15 mouse cellular contexts compared by ENCODE assay signal in genomic region chr11:98730727-98731126, GRCm38 (mm10). TPM values are rescaled to one million over a fixed set of nuclear protein-coding genes. Genes with fewer than 3 reads are reported as not detected.
DNase-seq lines count a peak whose midpoint lies in the region; ATAC-seq and TF ChIP-seq lines count a peak whose summit lies in the region.
"Had no signal": no experiment of that assay in that cellular context is flagged by ENCODE, and none has a peak within 500 bp of the region (broad histone marks: within the 10 kb centered on the region; RNA-seq: fewer than 3 reads in every experiment).

No protein-coding gene starts in this region.

- H3K9ac ChIP-seq in hindbrain, embryonic 16.5 days (ENCODE audit: low read depth, low read length) = no peak overlapping the region
- H3K9ac ChIP-seq in hindbrain, embryonic 12.5 days = no peak overlapping the region
- H3K9ac ChIP-seq in midbrain, embryonic 13.5 days (replicated peaks) = no peak overlapping the region; the same call in 1 of the 2 replicates
- H3K9ac ChIP-seq in midbrain, postnatal 0 days (replicated peaks; ENCODE audit: low read length, poor library complexity, severe bottlenecking) = no peak overlapping the region
- H3K9ac ChIP-seq in stomach, embryonic 16.5 days (ENCODE audit: low read length) = no peak overlapping the region

- 30% methylated on average over 4 of the region's 4 CpGs for WGBS in cerebellum, adult 2 months
- WGBS in hindbrain, embryonic 16.5 days = 67% methylated on average over 4 of the region's 4 CpGs
- WGBS in hindbrain, embryonic 12.5 days = 73% methylated on average over 4 of the region's 4 CpGs
- 67% methylated on average over 4 of the region's 4 CpGs for WGBS in midbrain, embryonic 13.5 days
- WGBS in midbrain, postnatal 0 days = 50% methylated on average over 4 of the region's 4 CpGs
- WGBS in stomach, embryonic 16.5 days = 63% methylated on average over 4 of the region's 4 CpGs

- no peak overlapping the region for H3K4me2 ChIP-seq in hindbrain, embryonic 16.5 days (ENCODE audit: low read length)
- no peak overlapping the region for H3K4me2 ChIP-seq in hindbrain, embryonic 12.5 days (replicated peaks)
- no peak overlapping the region for H3K4me2 ChIP-seq in midbrain, embryonic 13.5 days (replicated peaks)
- H3K4me2 ChIP-seq in midbrain, postnatal 0 days (ENCODE audit: low read depth, low read length, poor library complexity, severe bottlenecking) = no peak overlapping the region
- H3K4me2 ChIP-seq in stomach, embryonic 16.5 days (ENCODE audit: low read depth, low read length) = no peak overlapping the region
- H3K4me2 ChIP-seq: liver, embryonic 11.5 days had no signal

- no peak for DNase-seq in cerebellum, adult 2 months
- no peak for DNase-seq in cerebellum, postnatal 14 days
- DNase-seq in midbrain, postnatal 0 days (ENCODE audit: low spot score) = no peak
- DNase-seq in gastrocnemius, postnatal 14 days = no peak
- DNase-seq: gastrocnemius, postnatal 36 days had no signal

- intact Hi-C loops in gastrocnemius, postnatal 14 days (cut with DNase I; ENCODE audit: low total_unique reads) = no loop called here

- peaks cover 3% of the 10 kb centered on the region for H3K4me1 ChIP-seq in cerebellum, adult 2 months (ENCODE audit: control insufficient read depth, insufficient read depth, low read length)
- H3K4me1 ChIP-seq in hindbrain, embryonic 16.5 days (ENCODE audit: control insufficient read depth, insufficient read depth, low read depth, low read length) = peaks cover 4% of the 10 kb centered on the region
- peaks cover 7% of the 10 kb centered on the region for H3K4me1 ChIP-seq in hindbrain, embryonic 12.5 days
- peaks cover 32% of the 10 kb centered on the region for H3K4me1 ChIP-seq in midbrain, embryonic 13.5 days (replicated peaks)
- 0 out of 2 replicates have a peak, but pooled peaks cover 3% of the 10 kb centered on the region for H3K4me1 ChIP-seq in midbrain, postnatal 0 days (ENCODE audit: insufficient read depth, low read length)
- peaks cover 11% of the 10 kb centered on the region; the same call in 1 of the 2 replicates for H3K4me1 ChIP-seq in stomach, embryonic 16.5 days (ENCODE audit: control insufficient read depth, insufficient read depth, low read length)

- no peak for TF ChIP-seq POLR2A in cerebellum, adult 2 months (IDR thresholded peaks at IDR 0.05; ENCODE audit: borderline replicate concordance, insufficient read depth, low read length)

- no peaks in the 10 kb centered on the region for H3K36me3 ChIP-seq in hindbrain, embryonic 16.5 days (ENCODE audit: control insufficient read depth, insufficient read depth, low read length)
- peaks cover 22% of the 10 kb centered on the region for H3K36me3 ChIP-seq in hindbrain, embryonic 12.5 days
- H3K36me3 ChIP-seq in midbrain, embryonic 13.5 days = peaks cover 19% of the 10 kb centered on the region
- H3K36me3 ChIP-seq in midbrain, postnatal 0 days (ENCODE audit: insufficient read depth, low read length) = peaks cover 3% of the 10 kb centered on the region; the same call in 1 of the 2 replicates
- 0 out of 2 replicates have a peak, but pooled peaks cover 3% of the 10 kb centered on the region for H3K36me3 ChIP-seq in stomach, embryonic 16.5 days (ENCODE audit: control insufficient read depth, insufficient read depth, low read length)

- no peak for ATAC-seq in hindbrain, embryonic 16.5 days
- no peak for ATAC-seq in hindbrain, embryonic 12.5 days (ENCODE audit: low FRiP score)
- ATAC-seq in midbrain, embryonic 13.5 days = no peak
- no peak for ATAC-seq in midbrain, postnatal 0 days (ENCODE audit: low FRiP score)
- ATAC-seq in stomach, embryonic 16.5 days (ENCODE audit: insufficient read depth, low FRiP score) = 0 out of 2 replicates have a peak, but pooled peaks have one; percentile 30
- ATAC-seq: intestine, postnatal 0 days had no signal

- H3K4me3 ChIP-seq in cerebellum, adult 2 months (replicated peaks; ENCODE audit: insufficient read depth, low read depth, low read length) = no peak overlapping the region
- no peak overlapping the region for H3K4me3 ChIP-seq in hindbrain, embryonic 16.5 days (ENCODE audit: low read length)
- no peak overlapping the region for H3K4me3 ChIP-seq in hindbrain, embryonic 12.5 days
- no peak overlapping the region for H3K4me3 ChIP-seq in midbrain, embryonic 13.5 days (replicated peaks)
- no peak overlapping the region for H3K4me3 ChIP-seq in midbrain, postnatal 0 days (ENCODE audit: low read depth, low read length)
- H3K4me3 ChIP-seq in stomach, embryonic 16.5 days (replicated peaks; ENCODE audit: low read length) = no peak overlapping the region

- no peak for TF ChIP-seq CTCF in cerebellum, adult 2 months (IDR thresholded peaks at IDR 0.05; ENCODE audit: borderline replicate concordance, insufficient read depth, low read depth, low read length)
- TF ChIP-seq CTCF in midbrain, postnatal 0 days (IDR thresholded peaks at IDR 0.05) = no peak

- no peaks in the 10 kb centered on the region for H3K27me3 ChIP-seq in cerebellum, adult 2 months (ENCODE audit: control insufficient read depth, insufficient read depth, low read length)
- no peaks in the 10 kb centered on the region for H3K27me3 ChIP-seq in hindbrain, embryonic 16.5 days (replicated peaks; ENCODE audit: control insufficient read depth, insufficient read depth, low read length)
- H3K27me3 ChIP-seq in hindbrain, embryonic 12.5 days = no peaks in the 10 kb centered on the region
- no peaks in the 10 kb centered on the region for H3K27me3 ChIP-seq in midbrain, embryonic 13.5 days
- H3K27me3 ChIP-seq in midbrain, postnatal 0 days (ENCODE audit: insufficient read depth, low read length) = no peaks in the 10 kb centered on the region
- H3K27me3 ChIP-seq in stomach, embryonic 16.5 days (ENCODE audit: control insufficient read depth, insufficient read depth, low read length) = no peaks in the 10 kb centered on the region

- H3K9me3 ChIP-seq in hindbrain, embryonic 16.5 days (ENCODE audit: control insufficient read depth, low read length) = 0 out of 2 replicates have a peak, but pooled peaks cover 2% of the 10 kb centered on the region
- H3K9me3 ChIP-seq in hindbrain, embryonic 12.5 days (replicated peaks) = peaks cover 6% of the 10 kb centered on the region; the same call in 1 of the 2 replicates
- H3K9me3 ChIP-seq in midbrain, embryonic 13.5 days = no peaks in the 10 kb centered on the region
- H3K9me3 ChIP-seq in midbrain, postnatal 0 days (ENCODE audit: low read length) = no peaks in the 10 kb centered on the region
- no peaks in the 10 kb centered on the region for H3K9me3 ChIP-seq in stomach, embryonic 16.5 days (replicated peaks; ENCODE audit: control insufficient read depth, low read length)

- H3K27ac ChIP-seq in cerebellum, adult 2 months (ENCODE audit: insufficient read depth, low read length) = peak overlapping the region; percentile 67; the same call in 1 of the 2 replicates
- peak overlapping the region; percentile 48 for H3K27ac ChIP-seq in hindbrain, embryonic 16.5 days (ENCODE audit: low read depth, low read length)
- no peak overlapping the region for H3K27ac ChIP-seq in hindbrain, embryonic 12.5 days
- H3K27ac ChIP-seq in midbrain, embryonic 13.5 days = peak overlapping the region; percentile 42; the same call in 1 of the 2 replicates
- no peak overlapping the region for H3K27ac ChIP-seq in midbrain, postnatal 0 days (ENCODE audit: low read depth, low read length)
- H3K27ac ChIP-seq in stomach, embryonic 16.5 days (ENCODE audit: low read length) = peak overlapping the region; percentile 70
- H3K27ac ChIP-seq: macrophage had no signal

RNA-seq across cellular contexts. Expression of gene Med24, which starts 1.5 kb away (rescaled TPM):
- 105 and 108 TPM in 2 replicates for polyA plus RNA-seq in cerebellum, adult 2 months (2012; rRNA removed)
- 62.5 and 71.1 TPM in 2 replicates for polyA plus RNA-seq in hindbrain, embryonic 16.5 days (2015; fragmentation: Nextera tagmentation; extraction: Ambion mirVana)
- polyA plus RNA-seq in hindbrain, embryonic 12.5 days (2016; fragmentation: Nextera tagmentation; extraction: Ambion mirVana) = 85.0 and 86.9 TPM in 2 replicates
- polyA plus RNA-seq in midbrain, embryonic 13.5 days (2015; fragmentation: Nextera tagmentation; extraction: Ambion mirVana) = 83.5 and 90.3 TPM in 2 replicates
- 66.6 and 81.2 TPM in 2 replicates for total RNA-seq in midbrain, postnatal 0 days (2014; rRNA removed)
- polyA plus RNA-seq in midbrain, postnatal 0 days (2015; fragmentation: Nextera tagmentation; extraction: Ambion mirVana) = 52.2 and 59.8 TPM in 2 replicates
- 42.2 and 44.2 TPM in 2 replicates for polyA plus RNA-seq in stomach, embryonic 16.5 days (2015; fragmentation: Nextera tagmentation; extraction: Ambion mirVana)
- 10 to 100 TPM; 40.3 to 42.0 TPM for total RNA-seq in gastrocnemius, postnatal 14 days (2021)

RNA-seq across cellular contexts. Expression of gene Thra, which starts 9.7 kb away (rescaled TPM):
- polyA plus RNA-seq in cerebellum, adult 2 months (2012; rRNA removed) = 439 and 447 TPM in 2 replicates
- polyA plus RNA-seq in hindbrain, embryonic 16.5 days (2015; fragmentation: Nextera tagmentation; extraction: Ambion mirVana) = 127 and 144 TPM in 2 replicates
- polyA plus RNA-seq in hindbrain, embryonic 12.5 days (2016; fragmentation: Nextera tagmentation; extraction: Ambion mirVana) = 67.2 and 68.4 TPM in 2 replicates
- 99.6 and 106 TPM in 2 replicates for polyA plus RNA-seq in midbrain, embryonic 13.5 days (2015; fragmentation: Nextera tagmentation; extraction: Ambion mirVana)
- total RNA-seq in midbrain, postnatal 0 days (2014; rRNA removed) = 774 and 843 TPM in 2 replicates
- 165 and 182 TPM in 2 replicates for polyA plus RNA-seq in midbrain, postnatal 0 days (2015; fragmentation: Nextera tagmentation; extraction: Ambion mirVana)
- 32.9 and 37.8 TPM in 2 replicates for polyA plus RNA-seq in stomach, embryonic 16.5 days (2015; fragmentation: Nextera tagmentation; extraction: Ambion mirVana)
- total RNA-seq in gastrocnemius, postnatal 14 days (2021) = 100 to 1,000 TPM in 1 of 2 experiments, 10 to 100 TPM in 1; 91.8 to 106 TPM

RNA-seq across cellular contexts. Expression of gene Csf3, which starts 29.7 kb away (rescaled TPM):
- not detected in 2 replicates for polyA plus RNA-seq in cerebellum, adult 2 months (2012; rRNA removed)
- polyA plus RNA-seq in hindbrain, embryonic 16.5 days (2015; fragmentation: Nextera tagmentation; extraction: Ambion mirVana) = not detected in 2 replicates
- polyA plus RNA-seq in hindbrain, embryonic 12.5 days (2016; fragmentation: Nextera tagmentation; extraction: Ambion mirVana) = not detected in 2 replicates
- polyA plus RNA-seq in midbrain, embryonic 13.5 days (2015; fragmentation: Nextera tagmentation; extraction: Ambion mirVana) = not detected in 2 replicates
- not detected in 2 replicates for total RNA-seq in midbrain, postnatal 0 days (2014; rRNA removed)
- polyA plus RNA-seq in midbrain, postnatal 0 days (2015; fragmentation: Nextera tagmentation; extraction: Ambion mirVana) = not detected in 2 replicates
- not detected in 2 replicates for polyA plus RNA-seq in stomach, embryonic 16.5 days (2015; fragmentation: Nextera tagmentation; extraction: Ambion mirVana)
- total RNA-seq in gastrocnemius, postnatal 14 days (2021) = not detected
- total RNA-seq: adrenal gland, postnatal 14 days; gastrocnemius, postnatal 36 days; left cerebral cortex, postnatal 10 days had no signal
- polyA plus RNA-seq: heart, embryonic 14.5 days; liver, embryonic 11.5 days; macrophage had no signal

RNA-seq across cellular contexts. Expression of gene Nr1d1, which starts 44.4 kb away (rescaled TPM):
- 144 and 167 TPM in 2 replicates for polyA plus RNA-seq in cerebellum, adult 2 months (2012; rRNA removed)
- polyA plus RNA-seq in hindbrain, embryonic 16.5 days (2015; fragmentation: Nextera tagmentation; extraction: Ambion mirVana) = 4.9 and 5.6 TPM in 2 replicates
- polyA plus RNA-seq in hindbrain, embryonic 12.5 days (2016; fragmentation: Nextera tagmentation; extraction: Ambion mirVana) = 1.2 and 1.3 TPM in 2 replicates
- 1.2 and 1.9 TPM in 2 replicates for polyA plus RNA-seq in midbrain, embryonic 13.5 days (2015; fragmentation: Nextera tagmentation; extraction: Ambion mirVana)
- total RNA-seq in midbrain, postnatal 0 days (2014; rRNA removed) = 7.1 and 11.0 TPM in 2 replicates
- 12.3 and 14.3 TPM in 2 replicates for polyA plus RNA-seq in midbrain, postnatal 0 days (2015; fragmentation: Nextera tagmentation; extraction: Ambion mirVana)
- polyA plus RNA-seq in stomach, embryonic 16.5 days (2015; fragmentation: Nextera tagmentation; extraction: Ambion mirVana) = 2.6 and 4.1 TPM in 2 replicates
- 10 to 100 TPM; 27.3 to 64.6 TPM for total RNA-seq in gastrocnemius, postnatal 14 days (2021)

RNA-seq across cellular contexts. Expression of gene Psmd3, which starts 48.4 kb away (rescaled TPM):
- polyA plus RNA-seq in cerebellum, adult 2 months (2012; rRNA removed) = 205 and 207 TPM in 2 replicates
- 186 and 189 TPM in 2 replicates for polyA plus RNA-seq in hindbrain, embryonic 16.5 days (2015; fragmentation: Nextera tagmentation; extraction: Ambion mirVana)
- 222 and 226 TPM in 2 replicates for polyA plus RNA-seq in hindbrain, embryonic 12.5 days (2016; fragmentation: Nextera tagmentation; extraction: Ambion mirVana)
- polyA plus RNA-seq in midbrain, embryonic 13.5 days (2015; fragmentation: Nextera tagmentation; extraction: Ambion mirVana) = 174 and 190 TPM in 2 replicates
- 114 and 129 TPM in 2 replicates for total RNA-seq in midbrain, postnatal 0 days (2014; rRNA removed)
- 182 and 183 TPM in 2 replicates for polyA plus RNA-seq in midbrain, postnatal 0 days (2015; fragmentation: Nextera tagmentation; extraction: Ambion mirVana)
- polyA plus RNA-seq in stomach, embryonic 16.5 days (2015; fragmentation: Nextera tagmentation; extraction: Ambion mirVana) = 147 and 157 TPM in 2 replicates
- 10 to 100 TPM; 89.2 to 91.4 TPM for total RNA-seq in gastrocnemius, postnatal 14 days (2021)

Comparison
In these comparisons a context has a peak if more than half of its experiments do, and no peak if none do; other contexts are left out.
1. H3K27ac ChIP-seq: peak in cerebellum, adult 2 months (single experiment), hindbrain, embryonic 16.5 days (single experiment), midbrain, embryonic 13.5 days (single experiment) and stomach, embryonic 16.5 days (single experiment); none in hindbrain, embryonic 12.5 days (single experiment) and midbrain, postnatal 0 days (single experiment).